Mouse (Mus musculus) limb, embryonic 11.5 days (tissue): ENCODE data around the gene Fgd3. TPM values are rescaled to one million over a fixed set of nuclear protein-coding genes. Genes with fewer than 3 reads are reported as not detected.

Experiments used
- ATAC-seq: fragments of 200-750 bp; cut with Nextera tagmentation; 2 replicates; pipeline ENCODE4 v1.8.0; 2017; ENCODE audit warnings: low read depth; ENCODE audit not compliant: insufficient number of reproducible peaks, low FRiP score, low TSS enrichment
- DNase-seq: peaks from one replicate; pipeline ENCODE4 v3.0.0-alpha.2; 2015; ENCODE audit warnings: low spot score
- H3K27ac ChIP-seq: fragments of 300-500 bp; sonication (generic); replicated peaks from 2 replicates; pipeline ENCODE4 v1.5.1; 2014; ENCODE audit warnings: low read depth, mild to moderate bottlenecking, low read length
- H3K27me3 ChIP-seq: fragments of 300-500 bp; sonication (generic); 2 replicates; pipeline ENCODE4 v1.6.1; 2014; ENCODE audit warnings: mild to moderate bottlenecking, low read length, mixed read lengths; ENCODE audit not compliant: control insufficient read depth, insufficient read depth
- H3K36me3 ChIP-seq: fragments of 300-500 bp; sonication (generic); 2 replicates; pipeline ENCODE4 v1.6.1; 2014; ENCODE audit warnings: mild to moderate bottlenecking, low read length, moderate library complexity, mixed read lengths; ENCODE audit not compliant: control insufficient read depth, insufficient read depth
- H3K4me1 ChIP-seq: fragments of 300-500 bp; sonication (generic); 2 replicates; pipeline ENCODE4 v1.6.1; 2014; ENCODE audit warnings: low read length, mixed read lengths; ENCODE audit not compliant: control insufficient read depth, insufficient read depth
- H3K4me2 ChIP-seq: fragments of 300-500 bp; sonication (generic); 2 replicates; pipeline ENCODE4 v1.6.1; 2014; ENCODE audit warnings: low read depth, mild to moderate bottlenecking, moderate library complexity; ENCODE audit not compliant: severe bottlenecking
- H3K4me3 ChIP-seq: fragments of 300-500 bp; sonication (generic); 2 replicates; pipeline ENCODE4 v1.5.1; 2014; ENCODE audit warnings: low read depth, low read length
- H3K9ac ChIP-seq: fragments of 300-500 bp; sonication (generic); 2 replicates; pipeline ENCODE4 v1.6.1; 2014; ENCODE audit warnings: mild to moderate bottlenecking, low read length
- H3K9me3 ChIP-seq: fragments of 300-500 bp; sonication (generic); 2 replicates; pipeline ENCODE4 v1.6.1; 2016; ENCODE audit warnings: low read length; ENCODE audit not compliant: control insufficient read depth
- WGBS: fragments of 180-500 bp; shearing (Covaris S2); extraction: QIAGEN DNeasy Blood & Tissue Kit; methylation state at CpG from one replicate; pipeline ENCODE4 v1.1.7; 2014; 5-methylcytosine and 5-hydroxymethylcytosine counted together
- polyA plus RNA-seq: library from polyadenylated mRNA; unstranded; fragments of >200 nt; fragmentation: Nextera tagmentation; extraction: Ambion mirVana; gene quantifications from 2 replicates; pipeline ENCODE4 v1.2.1, GENCODE M21; 2014

Gene Fgd3
- polyA plus RNA-seq, 1 experiment from 2014 or later, result 0.37 TPM

- H3K27me3 ChIP-seq, result no peaks in the 10 kb centered on the region
- 64% methylated on average over 3 of the region's 3 CpGs for WGBS
- H3K4me1 ChIP-seq, result peaks cover 6% of the 10 kb centered on the region
- H3K4me2 ChIP-seq, result no peak overlapping the region
- H3K36me3 ChIP-seq, result no peaks in the 10 kb centered on the region
- ATAC-seq (no peak), DNase-seq (no peak)
- no peak overlapping the region for H3K27ac ChIP-seq
- H3K9me3 ChIP-seq, result no peaks in the 10 kb centered on the region; the same call in 1 of the 2 replicates
- no peak overlapping the region for H3K4me3 ChIP-seq
- H3K9ac ChIP-seq, result no peak overlapping the region
Observed at GRCm38 (mm10) chr13:49218651-49219050, 101.5 kb downstream of the Fgd3 start.

DNA sequence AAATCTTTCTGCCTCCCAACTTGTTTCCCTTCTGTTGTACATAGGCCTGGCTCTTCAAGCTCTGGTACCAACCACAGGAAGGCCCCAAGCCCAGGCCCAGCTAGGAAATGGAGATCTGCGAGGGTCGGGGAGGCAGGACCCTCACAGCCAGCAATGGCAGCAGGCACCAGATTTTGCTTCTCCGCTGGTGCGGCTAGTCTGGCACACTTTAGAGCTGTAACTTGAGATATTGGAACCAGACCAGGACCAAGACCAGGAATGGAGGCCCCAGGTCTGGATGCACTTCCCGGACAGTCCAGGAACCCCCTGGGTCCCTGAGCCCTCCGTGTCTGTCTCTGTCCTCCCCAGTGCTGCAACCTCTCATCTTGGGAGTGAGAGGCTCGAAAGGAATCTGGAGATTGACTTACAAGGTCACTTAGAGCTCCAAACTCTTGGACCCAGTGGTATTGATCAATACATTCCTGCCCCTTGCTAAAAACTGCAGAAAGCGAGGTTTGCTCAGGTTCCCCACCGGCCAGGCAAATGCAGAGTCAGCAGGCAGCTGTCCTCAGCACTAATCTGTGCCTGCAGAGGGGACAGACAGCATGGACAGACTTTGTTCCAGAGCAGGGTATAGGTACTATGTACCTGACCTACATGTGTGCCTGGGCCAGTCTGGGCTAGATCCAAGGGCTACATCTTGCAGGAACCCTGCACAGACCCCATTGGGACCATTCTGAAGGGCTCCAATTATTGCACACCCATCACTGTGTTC is 103.1 kb downstream of the Fgd3 start:
- H3K27ac ChIP-seq, result no peak overlapping the region
- no peak overlapping the region for H3K4me3 ChIP-seq
- DNase-seq, result peak; percentile 45
- no peak for ATAC-seq
- H3K9me3 ChIP-seq, result no peaks in the 10 kb centered on the region; the same call in 1 of the 2 replicates
- no peak overlapping the region for H3K9ac ChIP-seq
- H3K36me3 ChIP-seq, result no peaks in the 10 kb centered on the region
- WGBS, result 39% methylated on average over 9 of the region's 9 CpGs
- peak overlapping the region; percentile 87 for H3K4me2 ChIP-seq
- H3K27me3 ChIP-seq, result no peaks in the 10 kb centered on the region
- peaks cover 6% of the 10 kb centered on the region for H3K4me1 ChIP-seq

DNA sequence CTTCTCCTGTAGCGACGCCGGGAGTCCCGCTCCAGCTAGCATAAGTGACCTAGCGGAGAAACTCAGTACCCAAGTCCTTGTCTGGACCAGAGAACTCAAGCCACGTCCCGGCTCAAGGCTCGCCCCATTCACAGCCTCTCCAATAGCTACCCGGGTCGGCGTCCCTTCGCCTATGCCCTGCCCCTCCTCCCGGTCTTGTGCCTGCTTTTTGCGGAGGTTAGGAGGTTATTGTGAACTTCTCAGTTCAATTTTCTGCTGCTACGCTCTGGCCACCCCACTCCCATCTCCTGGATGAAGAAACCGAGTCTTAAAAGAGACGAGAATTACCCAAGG is 103.9 kb downstream of the Fgd3 start:
- WGBS, result under 1% methylated on average over 17 of the region's 17 CpGs
- DNase-seq (no peak), ATAC-seq (peak; percentile 55)
- H3K27ac ChIP-seq, result peak overlapping the region; percentile 55; the same call in 1 of the 2 replicates
- H3K9me3 ChIP-seq, result no peaks in the 10 kb centered on the region; the same call in 1 of the 2 replicates
- peak overlapping the region; percentile 47 for H3K9ac ChIP-seq
- peaks cover 6% of the 10 kb centered on the region for H3K4me1 ChIP-seq
- H3K4me2 ChIP-seq, result peak overlapping the region; percentile 87
- H3K4me3 ChIP-seq, result peak overlapping the region; percentile 73
- H3K36me3 ChIP-seq, result no peaks in the 10 kb centered on the region
- no peaks in the 10 kb centered on the region for H3K27me3 ChIP-seq

- ATAC-seq (peak; percentile 85), DNase-seq (peak; percentile 96)
- H3K36me3 ChIP-seq, result no peaks in the 10 kb centered on the region
- H3K4me1 ChIP-seq, result peaks cover 6% of the 10 kb centered on the region
- H3K4me3 ChIP-seq, result peak within 1 kb of the TSS; percentile 73
- peak within 1 kb of the TSS; percentile 87 for H3K4me2 ChIP-seq
- WGBS, result under 1% methylated on average over 78 of the region's 78 CpGs
- no peaks in the 10 kb centered on the region for H3K27me3 ChIP-seq
- no peaks in the 10 kb centered on the region for H3K9me3 ChIP-seq
- peak within 1 kb of the TSS; percentile 55; the same call in 1 of the 2 replicates for H3K27ac ChIP-seq
- peak within 1 kb of the TSS; percentile 70 for H3K9ac ChIP-seq
Observed at GRCm38 (mm10) chr13:49215504-49216219, 104.4 kb downstream of the Fgd3 start, which contains the start of gene Card19. TSS of gene Card19 (minus strand) at chr13:49216037.

DNA sequence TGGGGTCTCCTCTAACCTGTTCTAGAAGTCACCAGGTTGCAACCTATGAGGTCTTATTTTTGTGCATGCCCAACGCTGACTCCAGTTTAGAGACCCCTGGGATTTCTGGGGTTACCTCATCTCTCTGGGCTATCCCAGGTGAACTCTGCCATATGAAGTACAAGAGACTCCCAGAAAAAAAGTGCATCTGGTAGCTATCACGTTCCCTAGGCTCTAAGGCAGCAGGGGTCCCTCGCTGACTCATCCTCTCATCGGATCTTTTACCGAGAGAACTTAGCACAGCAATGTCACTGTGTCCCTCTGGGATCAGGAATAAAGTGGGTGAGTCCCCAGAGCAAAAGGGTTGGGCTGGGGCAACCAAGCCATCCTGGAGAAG is 105.0 kb downstream of the Fgd3 start:
- DNase-seq (no peak), ATAC-seq (no peak)
- no peaks in the 10 kb centered on the region for H3K27me3 ChIP-seq
- H3K36me3 ChIP-seq, result no peaks in the 10 kb centered on the region
- H3K4me3 ChIP-seq, result peak overlapping the region; percentile 73
- H3K4me2 ChIP-seq, result peak overlapping the region; percentile 87
- H3K9me3 ChIP-seq, result no peaks in the 10 kb centered on the region
- WGBS, result 14% methylated on average over 5 of the region's 5 CpGs
- no peak overlapping the region for H3K27ac ChIP-seq
- peak overlapping the region; percentile 70 for H3K9ac ChIP-seq
- H3K4me1 ChIP-seq, result peaks cover 6% of the 10 kb centered on the region

- peaks cover 6% of the 10 kb centered on the region for H3K4me1 ChIP-seq
- ATAC-seq (no peak), DNase-seq (no peak)
- no peak overlapping the region for H3K27ac ChIP-seq
- no peaks in the 10 kb centered on the region for H3K9me3 ChIP-seq
- H3K4me2 ChIP-seq, result no peak overlapping the region
- no peaks in the 10 kb centered on the region for H3K36me3 ChIP-seq
- H3K27me3 ChIP-seq, result no peaks in the 10 kb centered on the region
- WGBS, result 84% methylated on average over 3 of the region's 3 CpGs
- no peak overlapping the region for H3K4me3 ChIP-seq
- H3K9ac ChIP-seq, result no peak overlapping the region
Observed at GRCm38 (mm10) chr13:49214454-49214853, 105.7 kb downstream of the Fgd3 start.

DNA sequence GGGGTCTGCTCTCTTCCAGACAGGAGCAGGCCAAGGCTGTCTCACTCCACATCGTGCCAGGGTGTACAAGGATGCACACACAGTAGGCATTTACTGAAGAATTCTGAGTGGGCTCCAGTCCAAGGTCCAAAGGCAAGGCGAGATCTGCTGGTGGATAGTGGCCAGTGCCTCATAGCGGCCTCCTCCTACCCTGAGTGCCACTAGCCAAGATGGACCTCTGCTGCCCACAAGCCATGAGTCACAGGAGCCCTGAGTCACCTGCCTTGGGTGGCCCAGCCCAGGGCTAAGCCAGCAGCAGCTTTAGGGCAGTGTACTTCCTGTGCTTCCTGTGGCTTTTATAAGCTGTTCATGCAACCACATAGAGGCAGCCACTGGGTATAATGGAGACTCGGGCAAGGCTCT is 106.6 kb downstream of the Fgd3 start:
- no peak overlapping the region for H3K4me2 ChIP-seq
- ATAC-seq (no peak), DNase-seq (no peak)
- peaks cover 6% of the 10 kb centered on the region for H3K4me1 ChIP-seq
- H3K9me3 ChIP-seq, result no peaks in the 10 kb centered on the region
- H3K4me3 ChIP-seq, result no peak overlapping the region
- H3K9ac ChIP-seq, result no peak overlapping the region
- no peaks in the 10 kb centered on the region for H3K27me3 ChIP-seq
- H3K36me3 ChIP-seq, result no peaks in the 10 kb centered on the region
- 69% methylated on average over 4 of the region's 4 CpGs for WGBS
- no peak overlapping the region for H3K27ac ChIP-seq

GRCm38 (mm10) chr13:49212711-49213500 is 107.2 kb downstream of the Fgd3 start:
- H3K4me1 ChIP-seq, result peaks cover 6% of the 10 kb centered on the region

More at GRCm38 (mm10) chr13:49212711-49213500, 107.2 kb downstream of the Fgd3 start:
- H3K4me3 ChIP-seq, result no peak overlapping the region
- H3K36me3 ChIP-seq, result no peaks in the 10 kb centered on the region
- H3K27me3 ChIP-seq, result no peaks in the 10 kb centered on the region
- no peaks in the 10 kb centered on the region for H3K9me3 ChIP-seq
- no peak overlapping the region for H3K27ac ChIP-seq
- WGBS, result 89% methylated on average over 4 of the region's 4 CpGs
- no peak overlapping the region for H3K4me2 ChIP-seq
- H3K9ac ChIP-seq, result no peak overlapping the region
- DNase-seq, result no peak
- ATAC-seq, result no peak
